19 mouse cellular contexts compared by ENCODE assay signal in genomic region chr13:47666470-47666869, GRCm38 (mm10).
A peak's percentile ranks its signal among the peaks of the same experiment; 100 is the strongest.
DNase-seq lines count a peak whose midpoint lies in the region; ATAC-seq lines count a peak whose summit lies in the region.
"Had no signal": no experiment of that assay in that cellular context is flagged by ENCODE, and none has a peak within 500 bp of the region (broad histone marks: within the 10 kb centered on the region; RNA-seq: fewer than 3 reads in every experiment).

No protein-coding gene starts in this region.

- no peak overlapping the region for H3K9ac ChIP-seq in heart, embryonic 11.5 days (ENCODE audit: low read depth, low read length)
- no peak overlapping the region for H3K9ac ChIP-seq in neural tube, embryonic 15.5 days (replicated peaks)
- H3K9ac ChIP-seq: hindbrain, embryonic 14.5 days; intestine, embryonic 15.5 days; neural tube, embryonic 12.5 days had no signal

- ATAC-seq in heart, embryonic 11.5 days (replicated peaks; ENCODE audit: insufficient number of reproducible peaks, low FRiP score, low TSS enrichment): no peak
- ATAC-seq in neural tube, embryonic 15.5 days (ENCODE audit: low FRiP score): no peak

- no peaks in the 10 kb centered on the region for H3K36me3 ChIP-seq in heart, embryonic 10.5 days
- H3K36me3 ChIP-seq in heart, embryonic 11.5 days (ENCODE audit: control insufficient read depth, insufficient read depth, low read length): no peaks in the 10 kb centered on the region
- H3K36me3 ChIP-seq in neural tube, embryonic 15.5 days: no peaks in the 10 kb centered on the region
- H3K36me3 ChIP-seq: intestine, embryonic 15.5 days; neural tube, embryonic 12.5 days had no signal

- H3K9me3 ChIP-seq in heart, embryonic 10.5 days: no peaks in the 10 kb centered on the region
- H3K9me3 ChIP-seq in heart, embryonic 11.5 days (replicated peaks; ENCODE audit: control insufficient read depth, low read length): no peaks in the 10 kb centered on the region
- no peaks in the 10 kb centered on the region for H3K9me3 ChIP-seq in neural tube, embryonic 15.5 days (replicated peaks)
- H3K9me3 ChIP-seq: intestine, embryonic 15.5 days; neural tube, embryonic 12.5 days had no signal

- H3K27ac ChIP-seq in heart, embryonic 10.5 days: peak overlapping the region; percentile 60; the same call in 1 of the 2 replicates
- H3K27ac ChIP-seq in heart, embryonic 11.5 days (ENCODE audit: low read depth, low read length): no peak overlapping the region
- peak overlapping the region; percentile 58; the same call in 1 of the 2 replicates for H3K27ac ChIP-seq in neural tube, embryonic 15.5 days (replicated peaks)
- H3K27ac ChIP-seq: intestine, embryonic 15.5 days; left cerebral cortex, adult 2 months; neural tube, embryonic 12.5 days had no signal

- DNase-seq in heart, embryonic 10.5 days (ENCODE audit: low spot score): no peak
- DNase-seq in heart, postnatal 10 days: peak; percentile 5 to 9
- DNase-seq in heart, postnatal 36 days: no peak
- no peak for DNase-seq in neural tube, embryonic 10.5 days (ENCODE audit: extremely low spot score, low spot score)
- DNase-seq in layer of hippocampus, postnatal 25 days (ENCODE audit: extremely low spot score in 1 of 2, low spot score in 1 of 2): no peak
- DNase-seq: adrenal gland, adult 2 months; cerebellum, adult 8-10 months; gastrocnemius, postnatal 14 days; kidney, adult 9 months; kidney, postnatal 25 days; liver; thymus, adult 18-20 months; thymus, postnatal 4 days had no signal

- peaks cover 14% of the 10 kb centered on the region; the same call in 1 of the 2 replicates for H3K4me1 ChIP-seq in heart, embryonic 10.5 days
- H3K4me1 ChIP-seq in heart, embryonic 11.5 days (ENCODE audit: control insufficient read depth, insufficient read depth, low read length): peaks cover 8% of the 10 kb centered on the region
- peaks cover 14% of the 10 kb centered on the region for H3K4me1 ChIP-seq in neural tube, embryonic 15.5 days
- H3K4me1 ChIP-seq: intestine, embryonic 15.5 days; neural tube, embryonic 12.5 days had no signal

- H3K4me2 ChIP-seq in heart, embryonic 11.5 days: no peak overlapping the region
- H3K4me2 ChIP-seq in neural tube, embryonic 15.5 days: no peak overlapping the region

- 44% methylated on average over 3 of the region's 3 CpGs for WGBS in heart, embryonic 10.5 days
- WGBS in heart, embryonic 11.5 days (ENCODE audit: insufficient replicate concordance): 45% methylated on average over 3 of the region's 3 CpGs
- WGBS in neural tube, embryonic 15.5 days: 82% methylated on average over 3 of the region's 3 CpGs

- intact Hi-C loops in heart, postnatal 10 days (cut with DNase I): loop anchor here (5.0 kb wide), 1 partner anchor 319 kb away; no protein-coding TSS in a partner anchor
- intact Hi-C loops in heart, postnatal 36 days (cut with DNase I): no loop called here

- no peak overlapping the region for H3K4me3 ChIP-seq in heart, embryonic 10.5 days
- H3K4me3 ChIP-seq in heart, embryonic 11.5 days (ENCODE audit: low read depth, low read length): no peak overlapping the region
- H3K4me3 ChIP-seq in neural tube, embryonic 15.5 days (replicated peaks): no peak overlapping the region
- H3K4me3 ChIP-seq: intestine, embryonic 15.5 days; neural tube, embryonic 12.5 days had no signal

- no peaks in the 10 kb centered on the region for H3K27me3 ChIP-seq in heart, embryonic 10.5 days (ENCODE audit: insufficient read depth, poor library complexity, severe bottlenecking)
- no peaks in the 10 kb centered on the region for H3K27me3 ChIP-seq in heart, embryonic 11.5 days (ENCODE audit: control insufficient read depth, insufficient read depth, low read length)
- no peaks in the 10 kb centered on the region for H3K27me3 ChIP-seq in neural tube, embryonic 15.5 days (replicated peaks)
- H3K27me3 ChIP-seq: intestine, embryonic 15.5 days; neural tube, embryonic 12.5 days had no signal

Comparison
In these comparisons a context has a peak if more than half of its experiments do, and no peak if none do; other contexts are left out.
1. DNase-seq: peak in heart, postnatal 10 days (2 of 2); none in heart, embryonic 10.5 days (single experiment), heart, postnatal 36 days (0 of 2), neural tube, embryonic 10.5 days (single experiment) and layer of hippocampus, postnatal 25 days (0 of 2).